Mouse (Mus musculus): Measurements from ENCODE around the gene Stk38l. TPM values are rescaled to one million over a fixed set of nuclear protein-coding genes. Genes with fewer than 3 reads are reported as not detected.
A peak's percentile ranks its signal among the peaks of the same experiment; 100 is the strongest.
"Not testable (repeated sequence)": the region's sequence is repeated elsewhere in the genome, so short reads cannot be mapped to it uniquely, and the experiment has no call there.

Stk38l gene
- polyA plus RNA-seq, 1 experiment = 17.8 TPM

DNA sequence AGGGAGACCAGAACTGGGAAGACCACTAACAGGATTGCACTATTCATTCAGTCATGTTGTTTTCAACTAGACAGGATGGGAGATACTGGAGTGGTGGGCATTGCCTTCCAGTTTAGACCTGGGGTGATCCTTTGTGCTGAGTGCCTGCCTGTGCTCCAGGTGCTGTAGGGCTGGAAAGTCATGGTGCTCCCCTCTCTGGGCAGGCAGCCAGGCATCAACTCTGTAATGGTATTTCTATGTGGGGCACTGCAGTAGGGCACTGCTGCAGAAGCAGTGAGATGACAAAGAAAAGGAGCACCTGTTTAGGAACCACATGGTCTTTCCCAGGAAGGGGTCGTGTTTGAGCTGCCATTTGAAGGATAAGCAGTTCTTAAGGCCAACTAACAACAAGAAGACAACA is 7.9 kb downstream of the Stk38l start:
- DNase-seq (ENCODE audit: extremely low spot score in 1 of 2, low spot score in 1 of 2) = no peak

DNA sequence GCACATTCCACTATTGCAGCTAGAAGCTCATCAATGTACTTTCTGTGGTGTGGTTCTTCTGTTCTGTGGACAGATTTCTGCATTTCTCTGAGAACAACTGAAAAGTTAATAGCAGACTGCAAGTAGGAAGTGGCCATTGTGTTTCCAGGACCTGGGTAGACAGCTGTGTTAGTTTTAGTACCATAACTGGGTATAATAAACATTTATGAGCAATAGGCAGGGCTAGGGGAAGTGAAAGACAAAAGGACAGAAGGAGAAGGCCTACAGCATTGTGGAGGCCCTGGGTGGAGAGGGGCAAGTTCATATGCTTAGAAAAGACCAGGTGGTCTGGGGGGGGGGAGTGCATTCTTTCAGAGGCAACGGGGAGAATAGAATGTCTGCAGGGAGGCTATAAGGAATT is 8.8 kb downstream of the Stk38l start:
- no peak for DNase-seq (ENCODE audit: extremely low spot score in 1 of 2, low spot score in 1 of 2)

DNA sequence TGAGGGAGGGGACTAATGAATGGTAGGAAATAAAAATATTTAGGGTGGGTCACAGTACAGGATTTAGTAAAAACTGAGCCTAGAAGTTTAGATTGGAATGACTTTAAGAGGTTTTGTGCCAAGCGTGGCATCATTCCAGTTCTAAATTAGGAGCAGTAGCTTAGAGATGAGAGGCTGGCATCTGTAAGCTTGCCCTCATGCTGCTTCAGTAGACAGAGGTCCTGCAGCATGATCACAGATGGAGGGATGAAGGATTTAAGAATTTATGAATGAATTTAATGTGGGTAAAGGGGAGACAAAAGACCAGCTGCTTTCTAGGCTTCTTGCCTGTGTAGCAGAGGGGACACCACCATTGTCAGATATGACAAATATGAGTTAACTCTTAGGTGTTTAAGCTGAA is 14.1 kb downstream of the Stk38l start:
- DNase-seq (ENCODE audit: extremely low spot score in 1 of 2, low spot score in 1 of 2) = peak in 1 of 2 experiments; percentile 38

DNA sequence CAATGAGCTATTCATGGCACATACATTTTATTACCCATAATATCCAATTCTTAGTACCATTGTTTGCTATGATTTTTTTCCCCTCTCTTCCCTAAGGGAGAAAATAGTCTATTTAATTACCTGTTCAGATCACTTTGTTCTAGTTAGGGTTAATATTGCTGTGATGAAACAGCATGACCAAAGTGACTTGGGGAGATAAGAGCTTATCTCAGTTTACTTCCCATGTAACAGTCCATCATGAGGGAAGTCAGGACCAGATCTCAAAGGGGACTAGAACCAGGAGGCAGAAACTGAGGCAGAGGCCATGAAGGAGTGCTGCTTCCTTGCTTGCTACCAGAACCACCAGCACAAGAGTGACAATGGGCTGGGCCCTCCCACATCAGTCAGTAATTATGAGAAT is 15.9 kb downstream of the Stk38l start:
- no peak for DNase-seq (ENCODE audit: extremely low spot score in 1 of 2, low spot score in 1 of 2)

DNA sequence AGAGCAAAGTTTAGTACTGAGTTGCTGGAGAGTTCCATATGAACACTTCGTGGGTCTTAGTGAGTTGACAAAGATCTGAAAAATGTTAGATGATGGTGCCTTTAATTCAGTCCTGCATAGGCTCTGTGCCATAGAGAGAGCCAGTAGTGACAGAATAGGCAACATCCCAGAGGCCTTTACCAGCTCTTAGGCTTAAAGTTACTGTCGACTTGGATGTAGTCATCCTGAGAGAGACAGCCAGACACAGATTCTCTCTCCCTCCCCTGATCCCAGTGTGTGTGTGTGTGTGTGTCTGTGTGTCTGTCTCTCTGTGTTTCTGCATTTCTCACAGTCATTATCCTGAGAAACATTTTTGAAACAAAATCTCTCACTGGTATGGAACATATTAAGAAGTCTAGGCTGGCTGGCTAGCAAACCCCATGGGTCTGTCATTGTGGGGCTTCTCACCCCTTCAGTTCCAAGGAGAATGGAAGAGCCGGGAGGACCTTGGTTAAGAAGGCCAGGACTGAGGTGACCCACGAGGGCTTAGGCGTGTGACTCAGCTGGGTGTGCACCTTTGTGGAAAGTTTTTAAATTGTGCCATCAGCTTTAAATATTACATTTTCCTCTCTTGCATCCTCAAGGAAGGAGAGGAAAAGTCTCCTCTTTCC is 17.3 kb downstream of the Stk38l start:
- DNase-seq (ENCODE audit: extremely low spot score in 1 of 2, low spot score in 1 of 2) = no peak

DNA sequence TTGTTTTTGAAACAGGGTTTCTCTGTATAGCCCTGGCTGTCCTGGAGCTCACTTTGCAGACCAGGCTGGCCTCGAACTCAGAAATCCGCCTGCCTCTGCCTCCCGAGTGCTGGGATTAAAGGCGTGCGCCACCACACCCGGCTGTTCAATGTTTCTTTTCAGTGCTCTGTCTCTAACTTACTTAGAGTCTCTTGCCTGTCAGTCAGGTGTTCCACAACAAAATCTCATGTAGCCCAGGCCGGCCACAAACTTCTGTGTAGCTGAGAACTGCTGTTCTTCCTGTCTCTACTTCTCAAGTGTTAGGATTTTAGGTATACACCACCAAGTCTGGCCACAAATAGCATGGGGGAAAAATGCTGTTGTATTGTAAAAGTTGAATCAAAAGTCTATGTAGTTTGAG is 19.5 kb downstream of the Stk38l start:
- not testable (repeated sequence) for DNase-seq (ENCODE audit: extremely low spot score in 1 of 2, low spot score in 1 of 2)

DNA sequence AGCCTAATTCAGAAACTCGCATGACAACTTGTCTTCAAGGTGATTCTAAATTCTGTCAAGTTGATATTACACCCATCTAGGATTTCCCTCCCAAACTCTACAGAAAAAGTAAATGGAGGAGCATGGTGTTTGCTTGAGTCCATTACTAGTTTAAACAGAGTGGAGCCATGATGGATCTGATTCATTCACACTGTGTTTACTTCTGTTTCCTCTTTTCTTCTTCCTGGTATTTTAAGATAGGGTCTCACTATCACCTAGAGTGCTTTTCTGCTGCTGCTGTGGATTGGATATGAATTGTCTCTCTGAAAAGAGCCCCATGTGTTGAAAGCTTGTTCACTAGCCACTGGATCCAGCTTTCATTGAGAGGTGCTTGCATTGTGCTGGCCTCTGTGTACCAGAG is 20.4 kb downstream of the Stk38l start:
- DNase-seq (ENCODE audit: extremely low spot score in 1 of 2, low spot score in 1 of 2) = no peak

DNA sequence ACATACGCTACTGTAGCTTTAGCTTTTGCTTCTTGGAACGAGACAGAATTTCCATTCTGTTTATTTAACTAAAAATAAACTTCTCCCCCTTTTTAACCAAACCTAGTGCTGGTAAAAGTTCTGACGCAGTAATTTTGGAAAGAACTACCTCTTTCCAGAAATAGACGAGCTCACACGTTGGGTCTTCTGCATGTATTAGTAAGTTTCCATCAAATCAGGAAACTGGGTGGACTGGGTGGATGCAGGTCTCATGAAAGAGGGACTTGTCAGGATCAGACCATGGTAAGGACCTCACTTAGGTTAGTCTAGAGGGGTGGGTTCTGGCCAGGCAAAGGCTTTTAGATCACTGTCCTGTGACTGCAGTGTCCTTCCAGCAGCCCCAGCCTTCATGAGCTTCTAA is 21.8 kb downstream of the Stk38l start:
- no peak for DNase-seq (ENCODE audit: extremely low spot score in 1 of 2, low spot score in 1 of 2)

DNA sequence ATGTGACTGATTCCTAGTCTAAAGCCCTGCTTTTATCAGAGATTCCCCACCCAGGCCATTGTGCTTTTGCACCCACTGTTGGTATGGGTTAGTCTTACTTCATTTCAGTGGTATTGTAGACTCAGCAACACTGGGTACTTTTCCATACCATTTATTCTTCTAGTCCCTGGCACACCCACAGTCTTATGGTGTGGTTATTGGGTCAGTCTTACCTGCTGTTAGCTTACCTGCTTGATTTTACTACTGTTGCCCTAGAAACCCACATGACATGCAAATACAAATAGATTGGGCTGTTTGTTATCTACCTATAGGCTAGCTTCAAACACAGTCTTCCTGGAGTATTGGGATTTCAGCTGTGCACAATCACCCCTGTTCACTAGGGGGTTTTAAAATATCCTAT is 22.3 kb downstream of the Stk38l start:
- no peak for DNase-seq (ENCODE audit: extremely low spot score in 1 of 2, low spot score in 1 of 2)

DNA sequence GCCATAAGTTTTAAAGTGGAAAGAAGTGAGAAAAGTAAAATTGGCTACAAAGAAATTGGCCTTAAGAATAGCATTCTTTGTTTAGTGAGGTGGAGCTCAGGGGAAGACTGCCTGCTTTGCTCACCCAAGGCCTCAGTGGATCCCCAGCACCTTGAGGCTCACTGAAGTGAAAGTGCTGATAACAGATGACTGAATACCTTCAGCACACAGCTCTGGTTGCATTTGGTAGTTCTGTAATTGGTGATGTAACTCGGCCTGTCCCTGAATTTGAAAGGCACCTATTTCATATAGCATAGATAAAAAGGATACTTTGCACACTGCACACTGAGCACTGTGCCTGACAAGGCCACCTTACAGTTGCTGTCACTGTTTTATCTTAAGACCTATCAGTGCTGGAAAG is 23.5 kb downstream of the Stk38l start:
- no peak for DNase-seq (ENCODE audit: extremely low spot score in 1 of 2, low spot score in 1 of 2)

DNA sequence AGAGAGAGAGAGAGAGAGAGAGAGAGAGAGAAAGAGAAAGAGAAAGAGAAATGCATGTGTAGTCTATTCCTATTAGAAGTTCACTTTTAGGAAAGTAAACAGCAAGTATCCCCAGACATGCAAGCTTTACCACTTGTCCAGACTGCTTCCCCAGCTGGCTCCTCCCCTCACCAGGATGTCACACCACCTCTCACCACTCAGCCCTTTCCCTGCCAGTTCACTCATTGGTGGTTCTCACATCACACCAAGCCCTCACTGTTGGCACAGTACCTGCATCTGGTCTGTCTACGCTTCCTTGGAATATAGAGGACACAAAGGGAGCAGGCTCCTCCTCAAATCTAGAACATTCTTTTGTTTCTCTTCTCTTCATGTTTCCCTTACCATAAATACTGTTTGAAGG is 26.9 kb downstream of the Stk38l start:
- DNase-seq (ENCODE audit: extremely low spot score in 1 of 2, low spot score in 1 of 2) = no peak

DNA sequence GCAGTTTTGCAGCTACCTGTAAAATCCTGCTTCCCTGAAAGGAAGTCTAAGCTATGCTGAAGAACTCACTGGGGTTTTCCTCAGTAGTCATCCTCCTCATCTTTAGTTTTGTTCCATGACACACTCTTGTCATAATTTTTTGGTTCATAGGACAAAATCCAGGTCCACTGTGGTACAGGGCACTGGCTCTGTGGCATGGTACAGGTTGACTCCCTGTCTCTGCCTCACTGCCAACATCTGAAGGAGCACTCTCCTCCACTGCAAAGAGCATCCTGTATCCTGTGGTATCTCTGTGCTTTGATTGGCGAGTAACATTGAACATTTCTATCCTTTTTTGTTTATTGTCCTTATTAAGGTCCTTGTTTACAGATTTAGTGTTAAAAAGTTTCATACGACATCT is 27.4 kb downstream of the Stk38l start:
- DNase-seq (ENCODE audit: extremely low spot score in 1 of 2, low spot score in 1 of 2) = no peak

DNA sequence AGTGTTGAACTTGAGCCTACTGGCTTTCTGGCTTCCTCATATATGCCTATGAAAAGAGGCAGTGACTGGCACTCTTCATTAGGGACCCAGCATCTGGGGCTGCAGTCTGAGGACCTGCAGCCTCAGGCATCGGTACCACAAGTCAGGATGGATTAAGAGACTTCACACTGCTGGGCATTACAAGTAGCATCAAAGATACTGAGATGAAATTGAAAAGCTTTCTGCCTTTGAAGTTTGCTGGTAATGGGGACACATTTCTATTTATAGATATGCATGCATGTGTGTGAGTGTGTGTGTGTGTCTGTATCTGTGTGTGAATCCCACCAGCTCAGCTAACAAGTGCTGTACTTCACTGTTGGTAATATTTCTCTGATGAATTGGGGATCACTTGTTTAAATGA is 27.8 kb downstream of the Stk38l start:
- no peak for DNase-seq (ENCODE audit: extremely low spot score in 1 of 2, low spot score in 1 of 2)

DNA sequence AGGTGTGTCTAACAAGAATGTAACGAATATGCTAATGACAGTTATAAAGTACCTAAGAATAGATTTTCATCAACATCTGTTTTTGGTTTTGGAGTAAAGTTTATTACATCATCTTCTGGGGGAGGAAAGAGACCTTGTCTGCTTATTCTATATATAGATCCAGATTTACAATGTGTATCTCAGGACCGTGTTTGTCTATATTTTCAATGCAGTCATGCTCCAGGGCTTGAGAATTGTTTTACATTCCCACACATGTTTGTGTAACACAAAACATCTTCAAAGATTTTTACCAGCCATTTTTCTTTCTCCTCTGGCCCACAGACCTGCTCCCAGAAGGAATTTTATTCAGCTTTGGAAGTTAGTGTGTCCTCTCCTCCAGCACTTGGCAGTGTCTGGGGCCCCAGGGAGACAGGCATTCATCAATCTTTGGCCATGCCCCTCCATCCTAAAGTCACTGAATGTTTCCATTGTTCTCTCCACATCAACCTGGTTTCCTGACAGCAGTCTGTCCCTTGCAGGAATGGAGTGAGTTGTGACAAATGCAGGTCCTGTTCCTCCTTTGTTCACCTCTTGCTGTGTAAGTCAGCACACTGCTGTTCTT is 28.9 kb downstream of the Stk38l start:
- DNase-seq (ENCODE audit: extremely low spot score in 1 of 2, low spot score in 1 of 2) = no peak

DNA sequence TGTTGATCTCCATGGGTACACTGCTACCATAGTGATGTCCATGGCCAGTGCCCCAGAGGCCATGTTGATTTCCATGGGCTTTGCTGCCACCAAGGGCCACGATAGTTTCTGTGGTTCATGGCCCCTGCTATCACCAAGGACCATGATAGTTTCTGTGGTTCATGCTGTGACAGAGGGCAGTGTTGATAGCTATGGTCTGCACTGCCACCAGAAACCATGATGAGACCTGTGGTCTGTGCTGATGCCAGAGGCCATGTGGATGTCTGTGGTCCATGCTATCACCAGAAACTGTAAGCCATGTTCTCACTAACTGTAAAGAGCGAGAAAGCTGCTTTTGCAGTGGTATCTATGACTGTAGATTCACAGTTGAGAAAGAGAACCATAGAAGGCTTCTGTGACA is 30.3 kb downstream of the Stk38l start:
- no peak for DNase-seq (ENCODE audit: extremely low spot score in 1 of 2, low spot score in 1 of 2)

DNA sequence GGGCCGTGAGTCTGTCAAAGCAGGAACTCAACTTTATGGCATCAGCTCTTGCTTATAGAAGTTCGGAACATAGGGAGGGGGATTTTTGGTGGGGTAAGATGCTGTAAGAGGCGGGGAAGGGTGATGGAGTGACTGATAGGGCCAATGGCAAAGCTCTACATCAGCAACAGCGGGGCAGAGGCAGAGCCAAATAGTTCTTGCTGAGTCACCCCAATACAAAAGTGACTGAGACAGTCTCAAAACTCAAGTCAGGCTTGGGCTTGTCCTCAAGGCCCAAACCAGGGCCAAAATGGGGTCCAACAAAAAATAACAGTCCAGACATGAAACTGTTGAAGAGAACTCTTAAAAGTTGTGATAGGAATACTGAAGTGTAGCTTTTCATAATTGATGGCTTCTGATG is 30.9 kb downstream of the Stk38l start:
- DNase-seq (ENCODE audit: extremely low spot score in 1 of 2, low spot score in 1 of 2) = no peak

DNA sequence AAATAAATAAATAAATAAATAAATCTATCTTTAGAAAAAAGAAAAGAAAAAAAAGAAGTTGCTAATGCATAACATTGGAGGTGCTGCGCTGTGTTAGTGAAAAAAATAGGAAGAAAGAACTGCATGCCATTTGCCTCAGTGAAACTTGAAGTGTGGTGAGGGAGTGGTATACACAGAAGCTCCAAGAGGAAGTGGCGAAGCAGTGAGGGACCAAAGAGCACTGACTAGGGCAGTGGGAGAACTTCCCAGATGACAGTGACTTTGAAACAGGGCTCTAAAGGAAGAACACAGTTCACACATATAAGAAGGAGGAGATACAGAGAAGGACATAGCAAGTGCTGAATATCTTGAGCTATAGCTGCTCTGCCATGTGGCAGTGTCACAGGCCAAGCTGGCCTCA is 34.2 kb downstream of the Stk38l start:
- DNase-seq (ENCODE audit: extremely low spot score in 1 of 2, low spot score in 1 of 2) = no peak

DNA sequence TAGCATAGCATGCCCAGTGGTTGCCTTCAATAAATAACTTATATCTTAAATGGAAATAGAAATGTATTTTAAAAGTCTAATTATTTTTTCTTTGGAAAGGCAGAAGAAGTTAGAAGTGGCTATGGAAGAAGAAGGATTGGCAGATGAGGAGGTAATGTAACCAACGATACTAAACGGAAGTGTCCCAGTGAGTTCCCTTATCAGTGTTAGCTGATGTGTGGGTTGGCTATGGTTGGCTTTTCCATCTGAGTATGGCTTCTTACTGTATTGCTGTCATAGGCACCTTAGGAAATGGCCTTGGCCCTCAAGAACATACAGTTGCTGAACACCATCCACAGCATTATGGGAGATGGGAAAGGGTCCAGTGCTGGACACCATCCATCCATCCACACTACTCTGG is 35.2 kb downstream of the Stk38l start:
- no peak for DNase-seq (ENCODE audit: extremely low spot score in 1 of 2, low spot score in 1 of 2)

DNA sequence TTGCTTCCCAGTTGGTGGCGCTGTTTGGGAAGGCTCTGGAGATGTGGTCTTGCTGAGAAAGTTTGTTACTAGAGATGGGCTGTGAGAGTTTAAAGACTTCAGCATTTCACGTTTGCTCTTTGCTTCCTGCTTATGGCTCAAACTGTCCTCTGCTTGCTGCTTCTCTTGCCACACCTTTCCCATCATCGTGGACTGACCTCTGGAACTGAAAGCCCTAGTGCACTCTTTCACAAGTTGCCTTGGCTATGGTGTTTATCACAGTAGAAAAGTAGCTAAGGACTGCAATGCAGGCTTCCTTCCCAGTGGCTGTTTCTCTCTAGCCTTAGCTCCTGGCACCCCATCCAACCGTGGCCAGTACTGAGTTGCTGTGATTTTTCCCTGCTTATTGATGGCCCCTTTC is 35.9 kb downstream of the Stk38l start:
- no peak for DNase-seq (ENCODE audit: extremely low spot score in 1 of 2, low spot score in 1 of 2)

DNA sequence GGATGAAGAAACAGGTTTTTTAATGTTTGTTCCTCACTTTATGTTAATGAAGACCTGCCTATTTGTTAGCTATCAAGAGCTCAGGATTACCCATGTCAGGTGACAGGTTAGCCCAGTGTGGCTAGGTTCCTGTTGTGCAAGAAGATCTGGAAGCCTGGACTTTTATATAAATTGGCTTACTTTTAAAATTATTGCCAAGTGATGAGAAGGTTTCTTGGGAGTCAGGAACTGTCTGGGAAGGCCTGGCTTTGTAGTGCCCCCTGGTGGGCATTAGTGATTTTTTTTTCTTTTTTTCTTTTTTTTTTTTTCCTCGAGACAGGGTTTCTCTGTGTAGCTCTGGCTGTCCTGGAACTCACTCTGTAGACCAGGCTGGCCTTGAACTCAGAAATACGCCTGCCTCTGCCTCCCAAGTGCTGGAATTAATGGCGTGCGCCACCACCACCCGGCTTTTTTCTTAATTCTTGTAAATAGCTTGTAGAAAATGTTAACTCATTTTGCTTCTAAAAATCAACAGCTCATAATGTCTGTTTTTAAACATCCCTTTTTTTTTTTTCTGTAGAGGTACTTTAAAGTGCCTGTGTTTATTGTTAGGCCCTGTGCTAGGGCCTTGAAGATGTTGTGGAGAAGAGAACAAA is 37.6 kb downstream of the Stk38l start:
- peak in 1 of 2 experiments; percentile 61 for DNase-seq (ENCODE audit: extremely low spot score in 1 of 2, low spot score in 1 of 2)

DNA sequence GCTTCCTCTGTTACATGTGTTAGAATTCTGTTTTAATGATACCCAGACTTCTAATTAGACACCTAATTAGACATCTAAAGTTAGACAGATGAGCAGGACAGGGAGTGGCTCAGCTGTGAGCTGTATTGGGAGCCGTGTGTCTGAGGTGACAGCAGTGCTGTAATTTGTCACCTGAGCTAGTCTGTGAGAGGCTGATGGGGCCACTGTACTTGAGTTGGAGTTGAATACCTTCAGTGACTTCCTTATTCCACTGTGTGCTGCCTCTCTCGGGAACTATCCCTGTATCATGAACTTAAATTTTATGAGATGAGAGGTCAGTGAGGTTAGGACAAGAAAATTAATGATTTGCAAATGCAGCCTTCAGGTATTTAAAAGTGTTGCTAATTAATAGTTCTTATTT is 39.8 kb downstream of the Stk38l start:
- no peak for DNase-seq (ENCODE audit: extremely low spot score in 1 of 2, low spot score in 1 of 2)

DNA sequence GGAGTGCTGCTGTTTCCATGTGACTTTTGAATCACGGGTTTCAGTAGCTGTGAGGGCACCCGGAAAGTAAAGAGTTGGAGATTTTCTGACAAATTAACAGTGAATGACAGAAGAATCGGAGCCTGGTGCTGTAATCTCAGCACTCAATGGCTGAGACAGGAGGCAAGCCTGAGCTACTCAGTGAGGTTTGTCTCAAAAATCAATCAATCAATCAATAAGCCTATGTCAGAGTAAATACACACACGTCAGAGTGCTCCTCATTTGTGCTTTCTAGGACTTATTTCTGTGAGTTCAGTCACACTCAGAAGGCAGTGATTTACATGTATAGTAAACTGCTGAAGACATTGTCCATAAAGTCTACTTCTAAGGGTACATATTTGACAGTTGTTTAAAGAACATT is 40.5 kb downstream of the Stk38l start:
- no peak for DNase-seq (ENCODE audit: extremely low spot score in 1 of 2, low spot score in 1 of 2)
